Mouse (Mus musculus) hindbrain, embryonic 12.5 days (tissue): Measurements from ENCODE around the gene Oxa1l. TPM values are rescaled to one million over a fixed set of nuclear protein-coding genes. Genes with fewer than 3 reads are reported as not detected.

Experiments used
- ATAC-seq: fragments of 200-750 bp; cut with Nextera tagmentation; 2 replicates; pipeline ENCODE4 v1.8.0; 2017; ENCODE audit warnings: moderate TSS enrichment; ENCODE audit not compliant: low FRiP score
- H3K27ac ChIP-seq: fragments of 300-500 bp; sonication (generic); 2 replicates; pipeline ENCODE4 v1.5.1; 2016; ENCODE audit warnings: mild to moderate bottlenecking
- H3K27me3 ChIP-seq: fragments of 300-500 bp; sonication (generic); 2 replicates; pipeline ENCODE4 v1.6.1; 2016; ENCODE audit warnings: mild to moderate bottlenecking
- H3K36me3 ChIP-seq: fragments of 300-500 bp; sonication (generic); 2 replicates; pipeline ENCODE4 v1.6.1; 2016; ENCODE audit warnings: mild to moderate bottlenecking
- H3K4me1 ChIP-seq: fragments of 300-500 bp; sonication (generic); 2 replicates; pipeline ENCODE4 v1.6.1; 2016
- H3K4me2 ChIP-seq: fragments of 300-500 bp; sonication (generic); replicated peaks from 2 replicates; pipeline ENCODE4 v1.6.1; 2016; ENCODE audit warnings: mild to moderate bottlenecking
- H3K4me3 ChIP-seq: fragments of 300-500 bp; sonication (generic); 2 replicates; pipeline ENCODE4 v1.5.1; 2016; ENCODE audit warnings: mild to moderate bottlenecking
- H3K9ac ChIP-seq: fragments of 300-500 bp; sonication (generic); 2 replicates; pipeline ENCODE4 v1.6.1; 2016; ENCODE audit warnings: mild to moderate bottlenecking, moderate library complexity
- H3K9me3 ChIP-seq: fragments of 300-500 bp; sonication (generic); replicated peaks from 2 replicates; pipeline ENCODE4 v1.6.1; 2016; ENCODE audit warnings: mild to moderate bottlenecking
- WGBS: fragments of 180-500 bp; shearing (Covaris S2); methylation state at CpG from one replicate; pipeline ENCODE4 v1.1.7; 2016; 5-methylcytosine and 5-hydroxymethylcytosine counted together
- polyA plus RNA-seq: library from polyadenylated mRNA; unstranded; fragments of >200 nt; fragmentation: Nextera tagmentation; extraction: Ambion mirVana; gene quantifications from 2 replicates; pipeline ENCODE4 v1.2.1, GENCODE M21; 2016

Gene Oxa1l
- polyA plus RNA-seq, 1 experiment from 2014 or later, result 42.2 TPM

GRCm38 (mm10) chr14:54377166-54377565 lies 16.5 kb downstream of the Oxa1l start:
- no peak overlapping the region for H3K4me3 ChIP-seq
- no peaks in the 10 kb centered on the region for H3K27me3 ChIP-seq
- no peak overlapping the region for H3K4me2 ChIP-seq
- WGBS, result 93% methylated on average over 6 of the region's 6 CpGs
- H3K4me1 ChIP-seq, result no peaks in the 10 kb centered on the region
- no peak overlapping the region for H3K27ac ChIP-seq
- ATAC-seq, result no peak
- no peak overlapping the region for H3K9ac ChIP-seq
- H3K9me3 ChIP-seq, result no peaks in the 10 kb centered on the region
- no peaks in the 10 kb centered on the region for H3K36me3 ChIP-seq

- no peak for ATAC-seq
- H3K4me2 ChIP-seq, result no peak overlapping the region
- WGBS, result 81% methylated on average over 13 of the region's 13 CpGs
- no peaks in the 10 kb centered on the region for H3K27me3 ChIP-seq
- no peaks in the 10 kb centered on the region; the same call in 1 of the 2 replicates for H3K4me1 ChIP-seq
- no peaks in the 10 kb centered on the region for H3K36me3 ChIP-seq
- H3K4me3 ChIP-seq, result no peak overlapping the region
- H3K9ac ChIP-seq, result no peak overlapping the region
- H3K27ac ChIP-seq, result no peak overlapping the region
- H3K9me3 ChIP-seq, result no peaks in the 10 kb centered on the region
These were observed 18.9 kb downstream of the Oxa1l start for GRCm38 (mm10) chr14:54379571-54379970.

- no peaks in the 10 kb centered on the region for H3K36me3 ChIP-seq
- 70% methylated on average over 4 of the region's 4 CpGs for WGBS
- no peak for ATAC-seq
These were observed 20.0 kb downstream of the Oxa1l start for GRCm38 (mm10) chr14:54380616-54381015.

GRCm38 (mm10) chr14:54381816-54382215 lies 21.2 kb downstream of the Oxa1l start:
- Histone ChIP-seq H3K36me3 (no peaks in the 10 kb centered on the region), H3K4me1 (no peaks in the 10 kb centered on the region; the same call in 1 of the 2 replicates), H3K27ac (no peak overlapping the region), H3K9ac (no peak overlapping the region), H3K4me2 (no peak overlapping the region), H3K4me3 (no peak overlapping the region), H3K27me3 (no peaks in the 10 kb centered on the region), H3K9me3 (no peaks in the 10 kb centered on the region)
- WGBS, result 83% methylated on average over 10 of the region's 10 CpGs
- ATAC-seq, result no peak

More at GRCm38 (mm10) chr14:54380616-54381015, 20.0 kb downstream of the Oxa1l start:
- no peak overlapping the region for H3K9ac ChIP-seq
- no peak overlapping the region for H3K27ac ChIP-seq
- H3K9me3 ChIP-seq, result no peaks in the 10 kb centered on the region
- no peak overlapping the region for H3K4me3 ChIP-seq
- no peaks in the 10 kb centered on the region for H3K27me3 ChIP-seq
- H3K4me1 ChIP-seq, result no peaks in the 10 kb centered on the region; the same call in 1 of the 2 replicates
- H3K4me2 ChIP-seq, result no peak overlapping the region

- H3K9ac ChIP-seq, result no peak overlapping the region
- no peaks in the 10 kb centered on the region; the same call in 1 of the 2 replicates for H3K4me1 ChIP-seq
- H3K27me3 ChIP-seq, result no peaks in the 10 kb centered on the region
- H3K4me3 ChIP-seq, result no peak overlapping the region
- no peak for ATAC-seq
- no peak overlapping the region for H3K4me2 ChIP-seq
- no peaks in the 10 kb centered on the region for H3K9me3 ChIP-seq
- WGBS, result 49% methylated on average over 9 of the region's 9 CpGs
- no peak overlapping the region for H3K27ac ChIP-seq
- no peaks in the 10 kb centered on the region for H3K36me3 ChIP-seq
These were observed 22.0 kb downstream of the Oxa1l start for GRCm38 (mm10) chr14:54382641-54383040.

- 51% methylated on average over 4 of the region's 4 CpGs for WGBS
These were observed 22.7 kb downstream of the Oxa1l start for GRCm38 (mm10) chr14:54383355-54383771.

GRCm38 (mm10) chr14:54384396-54384795 lies 23.8 kb downstream of the Oxa1l start:
- no peak overlapping the region for H3K4me2 ChIP-seq
- H3K4me1 ChIP-seq, result no peaks in the 10 kb centered on the region; the same call in 1 of the 2 replicates
- H3K9me3 ChIP-seq, result no peaks in the 10 kb centered on the region
- H3K9ac ChIP-seq, result no peak overlapping the region
- H3K27me3 ChIP-seq, result no peaks in the 10 kb centered on the region
- no peak for ATAC-seq
- H3K4me3 ChIP-seq, result no peak overlapping the region
- no peak overlapping the region for H3K27ac ChIP-seq
- WGBS, result 91% methylated on average over 8 of the region's 8 CpGs
- H3K36me3 ChIP-seq, result no peaks in the 10 kb centered on the region

More at GRCm38 (mm10) chr14:54383355-54383771, 22.7 kb downstream of the Oxa1l start:
- H3K27ac ChIP-seq, result no peak overlapping the region
- H3K9ac ChIP-seq, result no peak overlapping the region
- ATAC-seq, result no peak
- no peaks in the 10 kb centered on the region for H3K9me3 ChIP-seq
- no peak overlapping the region for H3K4me2 ChIP-seq
- H3K27me3 ChIP-seq, result no peaks in the 10 kb centered on the region
- H3K4me3 ChIP-seq, result no peak overlapping the region
- H3K4me1 ChIP-seq, result no peaks in the 10 kb centered on the region; the same call in 1 of the 2 replicates
- no peaks in the 10 kb centered on the region for H3K36me3 ChIP-seq

- no peak for ATAC-seq
- H3K27ac ChIP-seq, result no peak overlapping the region
- H3K9me3 ChIP-seq, result no peaks in the 10 kb centered on the region
- H3K36me3 ChIP-seq, result no peaks in the 10 kb centered on the region
- no peak overlapping the region for H3K4me3 ChIP-seq
- no peaks in the 10 kb centered on the region; the same call in 1 of the 2 replicates for H3K4me1 ChIP-seq
- H3K4me2 ChIP-seq, result no peak overlapping the region
- H3K9ac ChIP-seq, result no peak overlapping the region
- no peaks in the 10 kb centered on the region for H3K27me3 ChIP-seq
- WGBS, result 80% methylated on average over 7 of the region's 7 CpGs
These were observed 25.5 kb downstream of the Oxa1l start for GRCm38 (mm10) chr14:54385968-54386618.

- no peak for ATAC-seq
- H3K4me2 ChIP-seq, result no peak overlapping the region
- WGBS, result 69% methylated on average over 6 of the region's 6 CpGs
- H3K9ac ChIP-seq, result no peak overlapping the region
- H3K27me3 ChIP-seq, result no peaks in the 10 kb centered on the region
- no peak overlapping the region for H3K4me3 ChIP-seq
- no peak overlapping the region for H3K27ac ChIP-seq
- no peaks in the 10 kb centered on the region; the same call in 1 of the 2 replicates for H3K4me1 ChIP-seq
- H3K36me3 ChIP-seq, result no peaks in the 10 kb centered on the region
- H3K9me3 ChIP-seq, result no peaks in the 10 kb centered on the region
These were observed 26.9 kb downstream of the Oxa1l start for GRCm38 (mm10) chr14:54387546-54387945.

- Histone ChIP-seq H3K36me3 (no peaks in the 10 kb centered on the region), H3K9me3 (no peaks in the 10 kb centered on the region), H3K27ac (no peak overlapping the region), H3K9ac (no peak overlapping the region), H3K4me1 (no peaks in the 10 kb centered on the region), H3K27me3 (no peaks in the 10 kb centered on the region), H3K4me3 (no peak overlapping the region), H3K4me2 (no peak overlapping the region)
- ATAC-seq, result no peak
- 76% methylated on average over 6 of the region's 6 CpGs for WGBS
These were observed 30.2 kb downstream of the Oxa1l start for GRCm38 (mm10) chr14:54390843-54391242.

- H3K36me3 ChIP-seq, result no peaks in the 10 kb centered on the region
- H3K4me3 ChIP-seq, result no peak overlapping the region
- H3K4me2 ChIP-seq, result no peak overlapping the region
- H3K9ac ChIP-seq, result no peak overlapping the region
- no peak overlapping the region for H3K27ac ChIP-seq
- no peaks in the 10 kb centered on the region for H3K4me1 ChIP-seq
- H3K9me3 ChIP-seq, result no peaks in the 10 kb centered on the region
- no peaks in the 10 kb centered on the region for H3K27me3 ChIP-seq
- WGBS, result 75% methylated on average over 3 of the region's 3 CpGs
- ATAC-seq, result no peak
These were observed 33.2 kb downstream of the Oxa1l start for GRCm38 (mm10) chr14:54393794-54394193.

- no peaks in the 10 kb centered on the region for H3K9me3 ChIP-seq
- H3K36me3 ChIP-seq, result no peaks in the 10 kb centered on the region
- no peak overlapping the region for H3K4me2 ChIP-seq
- ATAC-seq, result no peak
- no peak overlapping the region for H3K27ac ChIP-seq
- H3K4me1 ChIP-seq, result no peaks in the 10 kb centered on the region
- no peak overlapping the region for H3K9ac ChIP-seq
- no peak overlapping the region for H3K4me3 ChIP-seq
- no peaks in the 10 kb centered on the region for H3K27me3 ChIP-seq
These were observed 33.7 kb downstream of the Oxa1l start for GRCm38 (mm10) chr14:54394309-54394708.

- no peak overlapping the region for H3K27ac ChIP-seq
- H3K4me3 ChIP-seq, result no peak overlapping the region
- H3K9ac ChIP-seq, result no peak overlapping the region
- no peak overlapping the region for H3K4me2 ChIP-seq
- WGBS, result 87% methylated on average over 7 of the region's 7 CpGs
- ATAC-seq, result no peak
- no peaks in the 10 kb centered on the region for H3K36me3 ChIP-seq
- no peaks in the 10 kb centered on the region for H3K9me3 ChIP-seq
- no peaks in the 10 kb centered on the region for H3K27me3 ChIP-seq
- H3K4me1 ChIP-seq, result no peaks in the 10 kb centered on the region
These were observed 36.1 kb downstream of the Oxa1l start for GRCm38 (mm10) chr14:54396685-54397084.
